Mouse (Mus musculus) myocyte (in vitro differentiated cells): ENCODE measurements around the gene Cecr2.

Experiments used
- CEBPB ChIP-seq: IDR thresholded peaks from 2 replicates; pipeline ENCODE4 v1.6.1; 2011; ENCODE audit warnings: mild to moderate bottlenecking, moderate library complexity; ENCODE audit not compliant: poor library complexity, insufficient read depth, severe bottlenecking
- E2F4 ChIP-seq: IDR thresholded peaks from one replicate; pipeline ENCODE4 v1.6.1; 2011; ENCODE audit warnings: mild to moderate bottlenecking, control low read depth, moderate library complexity; ENCODE audit not compliant: insufficient read depth
- MAX ChIP-seq: IDR thresholded peaks from one replicate; pipeline ENCODE4 v1.6.1; 2011; ENCODE audit warnings: low read depth, mild to moderate bottlenecking, control low read depth
- POLR2A ChIP-seq: IDR thresholded peaks from one replicate; pipeline ENCODE4 v1.6.1; 2011; ENCODE audit warnings: low read depth, mild to moderate bottlenecking, control low read depth, moderate library complexity; ENCODE audit not compliant: insufficient read length
- POLR2AphosphoS2 ChIP-seq: IDR thresholded peaks from one replicate; pipeline ENCODE4 v1.6.1; 2011; ENCODE audit warnings: low read depth, control low read depth; ENCODE audit not compliant: insufficient read length
- SRF ChIP-seq: IDR thresholded peaks from one replicate; pipeline ENCODE4 v1.6.1; 2011; ENCODE audit warnings: low read depth; ENCODE audit not compliant: control insufficient read depth, insufficient read length
- TCF12 ChIP-seq: IDR thresholded peaks from one replicate; pipeline ENCODE4 v1.6.1; 2011; ENCODE audit warnings: mild to moderate bottlenecking, control low read depth; ENCODE audit not compliant: poor library complexity, insufficient read depth, severe bottlenecking
- USF1 ChIP-seq: IDR thresholded peaks from one replicate; pipeline ENCODE4 v1.6.1; 2011; ENCODE audit warnings: low read depth, mild to moderate bottlenecking, control low read depth, moderate library complexity

GRCm38 (mm10) chr6:120627096-120627495 lies 39.1 kb upstream of the Cecr2 start:
- TF ChIP-seq POLR2A (no peak), TCF12 (no peak), CEBPB (no peak), E2F4 (no peak), MAX (no peak), USF1 (no peak), SRF (no peak), POLR2AphosphoS2 (no peak)
